ENCODE assay signal across 26 mouse cellular contexts in genomic region chr8:120580336-120581000, GRCm38 (mm10). TPM values are rescaled to one million over a fixed set of nuclear protein-coding genes. Genes with fewer than 3 reads are reported as not detected.
A peak's percentile ranks its signal among the peaks of the same experiment; 100 is the strongest.
DNase-seq lines count a peak whose midpoint lies in the region; ATAC-seq and TF ChIP-seq lines count a peak whose summit lies in the region.
"Had no signal": no experiment of that assay in that cellular context is flagged by ENCODE, and none has a peak within 500 bp of the region (broad histone marks: within the 10 kb centered on the region; RNA-seq: fewer than 3 reads in every experiment).

No protein-coding gene starts in this region.

- WGBS in forebrain, embryonic 12.5 days: 91% methylated on average over 8 of the region's 8 CpGs
- 76% methylated on average over 8 of the region's 8 CpGs for WGBS in forebrain, embryonic 16.5 days
- 80% methylated on average over 8 of the region's 8 CpGs for WGBS in liver, embryonic 12.5 days (ENCODE audit: insufficient replicate concordance)
- 93% methylated on average over 8 of the region's 8 CpGs for WGBS in liver, postnatal 0 days (ENCODE audit: insufficient replicate concordance)

- intact Hi-C loops in left cerebral cortex, adult 2 months (cut with DNase I): no loop called here

- no peaks in the 10 kb centered on the region for H3K9me3 ChIP-seq in forebrain, embryonic 12.5 days
- H3K9me3 ChIP-seq in forebrain, embryonic 16.5 days (ENCODE audit: control insufficient read depth, low read length): no peaks in the 10 kb centered on the region
- H3K9me3 ChIP-seq in liver, embryonic 12.5 days (replicated peaks): no peaks in the 10 kb centered on the region
- no peaks in the 10 kb centered on the region for H3K9me3 ChIP-seq in liver, postnatal 0 days (ENCODE audit: low read length)
- H3K9me3 ChIP-seq: embryonic facial prominence, embryonic 13.5 days; heart, embryonic 13.5 days; limb, embryonic 15.5 days; stomach, embryonic 15.5 days had no signal

- peaks cover 80% of the 10 kb centered on the region for H3K36me3 ChIP-seq in forebrain, embryonic 12.5 days (replicated peaks)
- peaks cover 30% of the 10 kb centered on the region; the same call in 1 of the 2 replicates for H3K36me3 ChIP-seq in forebrain, embryonic 16.5 days (ENCODE audit: control insufficient read depth, insufficient read depth)
- peaks cover 94% of the 10 kb centered on the region for H3K36me3 ChIP-seq in liver, embryonic 12.5 days
- H3K36me3 ChIP-seq in liver, postnatal 0 days (replicated peaks; ENCODE audit: insufficient read depth, low read length): peaks cover 68% of the 10 kb centered on the region

- no peak overlapping the region for H3K4me3 ChIP-seq in forebrain, embryonic 12.5 days (replicated peaks)
- no peak overlapping the region for H3K4me3 ChIP-seq in forebrain, embryonic 16.5 days (replicated peaks; ENCODE audit: low read length)
- H3K4me3 ChIP-seq in liver, embryonic 12.5 days: no peak overlapping the region
- H3K4me3 ChIP-seq in liver, postnatal 0 days (ENCODE audit: low read depth, low read length): no peak overlapping the region
- H3K4me3 ChIP-seq in left cerebral cortex, adult 2 months: no peak overlapping the region
- H3K4me3 ChIP-seq: embryonic facial prominence, embryonic 13.5 days; heart, embryonic 13.5 days; limb, embryonic 15.5 days; stomach, embryonic 15.5 days had no signal

- no peak for TF ChIP-seq CTCF in liver, postnatal 0 days (IDR thresholded peaks at IDR 0.05; ENCODE audit: low read depth)
- TF ChIP-seq CTCF in left cerebral cortex, adult 2 months (IDR thresholded peaks at IDR 0.05): no peak

- TF ChIP-seq EP300 in liver, postnatal 0 days (IDR thresholded peaks at IDR 0.05; ENCODE audit: low read depth): no peak

- peak overlapping the region; percentile 25; the same call in 1 of the 2 replicates for H3K27ac ChIP-seq in forebrain, embryonic 12.5 days
- H3K27ac ChIP-seq in forebrain, embryonic 16.5 days (ENCODE audit: low read length): no peak overlapping the region
- H3K27ac ChIP-seq in liver, embryonic 12.5 days: no peak overlapping the region
- no peak overlapping the region for H3K27ac ChIP-seq in liver, postnatal 0 days (ENCODE audit: low read depth)
- no peak overlapping the region for H3K27ac ChIP-seq in left cerebral cortex, adult 2 months
- H3K27ac ChIP-seq: embryonic facial prominence, embryonic 13.5 days; heart, embryonic 13.5 days; stomach, embryonic 15.5 days had no signal

- peak; percentile 60 to 88 for DNase-seq in layer of hippocampus, adult 18-20 months (ENCODE audit: low spot score in 2 of 2)
- no peak for DNase-seq in layer of hippocampus, adult 8-10 months (ENCODE audit: low spot score in 2 of 2)
- no peak for DNase-seq in liver, postnatal 0 days
- peak; percentile 38 to 49 for DNase-seq in layer of hippocampus, postnatal 10 days (ENCODE audit: low spot score in 2 of 2)
- DNase-seq in left cerebral cortex, adult 2 months (ENCODE audit: extremely low spot score in 1 of 2, low spot score in 2 of 2): no peak
- DNase-seq: adrenal gland, adult 8-10 months; cerebellum, adult 9-11 months; gastrocnemius, postnatal 10 days; heart, postnatal 10 days; kidney, adult 8-10 months; kidney, postnatal 10 days; lung, postnatal 36 days; right cerebral cortex, postnatal 25 days; thymus, postnatal 14 days had no signal

- H3K9ac ChIP-seq in forebrain, embryonic 12.5 days: no peak overlapping the region
- H3K9ac ChIP-seq in forebrain, embryonic 16.5 days (replicated peaks; ENCODE audit: low read depth, low read length): no peak overlapping the region
- H3K9ac ChIP-seq in liver, embryonic 12.5 days: no peak overlapping the region
- H3K9ac ChIP-seq in liver, postnatal 0 days (replicated peaks): no peak overlapping the region
- H3K9ac ChIP-seq: limb, embryonic 15.5 days; stomach, embryonic 15.5 days had no signal

- no peak overlapping the region for H3K4me2 ChIP-seq in forebrain, embryonic 12.5 days
- H3K4me2 ChIP-seq in forebrain, embryonic 16.5 days (ENCODE audit: low read length): no peak overlapping the region
- H3K4me2 ChIP-seq in liver, embryonic 12.5 days: no peak overlapping the region
- no peak overlapping the region for H3K4me2 ChIP-seq in liver, postnatal 0 days (ENCODE audit: low read depth, low read length)
- H3K4me2 ChIP-seq: embryonic facial prominence, embryonic 13.5 days; heart, embryonic 13.5 days; limb, embryonic 15.5 days; midbrain, embryonic 11.5 days; stomach, embryonic 15.5 days had no signal

- no peak for ATAC-seq in forebrain, embryonic 12.5 days (ENCODE audit: low FRiP score)
- no peak for ATAC-seq in forebrain, embryonic 16.5 days
- 0 out of 2 replicates have a peak, but pooled peaks have one; percentile 14 for ATAC-seq in liver, embryonic 12.5 days
- no peak for ATAC-seq in liver, postnatal 0 days
- ATAC-seq: activated CD4-positive, CD25-positive, alpha-beta regulatory T cell, adult 4 months; CD4-positive, CD25-positive, alpha-beta regulatory T cell, adult 4 months; intestine, embryonic 16.5 days; midbrain, embryonic 16.5 days had no signal

- H3K4me1 ChIP-seq in forebrain, embryonic 12.5 days: peaks cover 5% of the 10 kb centered on the region; the same call in 1 of the 2 replicates
- H3K4me1 ChIP-seq in forebrain, embryonic 16.5 days (replicated peaks; ENCODE audit: control insufficient read depth, insufficient read depth, low read length): 0 out of 2 replicates have a peak, but pooled peaks cover 2% of the 10 kb centered on the region
- H3K4me1 ChIP-seq in liver, embryonic 12.5 days: peaks cover 15% of the 10 kb centered on the region; the same call in 1 of the 2 replicates
- peaks cover 5% of the 10 kb centered on the region; the same call in 1 of the 2 replicates for H3K4me1 ChIP-seq in liver, postnatal 0 days (ENCODE audit: insufficient read depth)
- H3K4me1 ChIP-seq: limb, embryonic 15.5 days; stomach, embryonic 15.5 days had no signal

- H3K27me3 ChIP-seq in forebrain, embryonic 12.5 days: no peaks in the 10 kb centered on the region
- H3K27me3 ChIP-seq in forebrain, embryonic 16.5 days (replicated peaks; ENCODE audit: control insufficient read depth, insufficient read depth, low read length): no peaks in the 10 kb centered on the region
- no peaks in the 10 kb centered on the region for H3K27me3 ChIP-seq in liver, embryonic 12.5 days (replicated peaks)
- no peaks in the 10 kb centered on the region for H3K27me3 ChIP-seq in liver, postnatal 0 days (ENCODE audit: insufficient read depth, low read length)
- H3K27me3 ChIP-seq: embryonic facial prominence, embryonic 13.5 days; heart, embryonic 13.5 days; limb, embryonic 15.5 days; stomach, embryonic 15.5 days had no signal

RNA-seq across cellular contexts. Expression of gene Gins2, which starts 8.6 kb away (rescaled TPM):
- polyA plus RNA-seq in forebrain, embryonic 12.5 days (2016; fragmentation: Nextera tagmentation; extraction: Ambion mirVana): 83.2 and 84.8 TPM in 2 replicates
- 23.1 and 24.3 TPM in 2 replicates for polyA plus RNA-seq in forebrain, embryonic 16.5 days (2015; fragmentation: Nextera tagmentation; extraction: Ambion mirVana)
- 1 to 10 TPM; 3.5 to 4.2 TPM for total RNA-seq in layer of hippocampus, adult 18-20 months (2021)
- total RNA-seq in layer of hippocampus, adult 8-10 months (2022): 1 to 10 TPM; 2.4 to 4.8 (median 2.8) TPM
- polyA plus RNA-seq in liver, embryonic 12.5 days (2016; fragmentation: Nextera tagmentation; extraction: Ambion mirVana): 77.5 and 81.2 TPM in 2 replicates
- polyA plus RNA-seq in liver, postnatal 0 days (2015; fragmentation: Nextera tagmentation; extraction: Ambion mirVana): 18.6 and 20.3 TPM in 2 replicates
- 1 to 10 TPM; 2.5 to 4.2 TPM for total RNA-seq in layer of hippocampus, postnatal 10 days (2021)
- 1 to 10 TPM; 1.0 to 2.9 TPM for total RNA-seq in left cerebral cortex, adult 2 months (2021)

Comparison
In these comparisons a context has a peak if more than half of its experiments do, and no peak if none do; other contexts are left out.
1. DNase-seq: peak in layer of hippocampus, adult 18-20 months (2 of 2) and layer of hippocampus, postnatal 10 days (2 of 2); none in layer of hippocampus, adult 8-10 months (0 of 2), liver, postnatal 0 days (single experiment) and left cerebral cortex, adult 2 months (0 of 2).